Mouse (Mus musculus): ENCODE results near the gene Dnah7c.
"Not testable (repeated sequence)": the region's sequence is repeated elsewhere in the genome, so short reads cannot be mapped to it uniquely, and the experiment has no call there.

Dnah7c gene

DNA sequence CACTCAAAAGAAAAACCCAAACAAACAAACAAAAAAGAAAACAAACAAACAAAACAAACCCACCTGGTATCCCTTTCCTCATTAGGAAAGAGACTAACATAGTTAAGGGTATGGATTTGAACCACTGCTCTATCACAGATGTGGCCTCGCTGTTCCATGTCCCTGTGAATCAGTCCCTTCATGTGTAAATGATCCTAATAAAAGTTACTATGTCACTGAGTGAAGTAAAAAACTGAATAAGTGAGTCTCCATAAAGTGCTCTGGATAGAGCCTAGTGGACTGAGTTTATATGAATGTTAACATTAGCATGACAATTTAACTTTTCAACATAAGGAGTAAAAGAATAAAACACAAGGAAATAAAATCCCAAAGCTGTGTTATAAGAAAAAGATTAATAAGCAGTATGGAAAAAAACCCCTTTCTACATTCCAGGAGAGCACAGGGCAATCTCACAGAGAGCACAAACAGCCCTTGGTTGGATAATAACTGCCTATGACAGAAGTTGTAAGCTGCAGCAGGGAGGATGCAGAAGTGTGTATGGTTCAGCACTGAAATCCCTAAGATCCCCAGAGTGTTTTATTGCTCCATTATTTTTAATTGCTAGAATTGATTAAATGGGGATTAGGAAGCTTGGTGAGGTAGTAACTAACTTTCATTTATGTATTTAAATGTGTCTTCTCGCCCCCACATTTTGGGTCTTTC is 308.2 kb downstream of the Dnah7c start:
- DNase-seq: not testable (repeated sequence)

- DNase-seq: not testable (repeated sequence)
Measured at GRCm38 (mm10) chr1:46734455-46734854, 309.1 kb downstream of the Dnah7c start.

GRCm38 (mm10) chr1:46764600-46764999 is 339.2 kb downstream of the Dnah7c start:
- not testable (repeated sequence) for DNase-seq

GRCm38 (mm10) chr1:46769318-46769717 is 343.9 kb downstream of the Dnah7c start:
- peak; percentile 26 for DNase-seq

DNA sequence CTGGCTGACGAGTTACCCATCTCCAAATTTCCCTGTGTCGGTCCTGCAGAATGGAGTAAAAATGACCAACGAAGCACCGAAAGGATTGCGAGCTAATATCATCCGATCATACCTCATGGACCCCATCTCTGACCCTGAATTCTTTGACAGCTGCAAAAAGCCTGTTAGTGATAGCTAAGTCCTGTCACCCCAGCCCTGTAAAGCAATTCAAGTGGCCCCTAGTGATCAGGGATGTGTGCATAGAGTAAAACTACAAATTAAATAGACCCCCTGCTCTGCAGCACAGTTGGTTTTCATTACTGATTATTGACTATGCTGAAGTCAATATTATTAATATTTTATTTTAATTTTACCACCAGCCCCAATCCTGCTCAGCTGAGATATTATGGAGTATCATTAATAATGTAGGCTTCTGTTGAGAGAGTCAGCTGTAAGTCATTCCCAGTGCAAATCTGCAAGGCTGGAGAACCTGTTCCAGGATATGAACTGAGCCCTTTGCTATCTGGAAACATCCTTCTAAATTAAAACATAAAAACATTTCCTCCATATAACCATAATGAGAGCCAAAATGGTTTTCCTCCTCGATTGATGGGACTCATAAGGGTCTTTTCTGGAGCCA is 344.8 kb downstream of the Dnah7c start:
- not testable (repeated sequence) for DNase-seq

DNA sequence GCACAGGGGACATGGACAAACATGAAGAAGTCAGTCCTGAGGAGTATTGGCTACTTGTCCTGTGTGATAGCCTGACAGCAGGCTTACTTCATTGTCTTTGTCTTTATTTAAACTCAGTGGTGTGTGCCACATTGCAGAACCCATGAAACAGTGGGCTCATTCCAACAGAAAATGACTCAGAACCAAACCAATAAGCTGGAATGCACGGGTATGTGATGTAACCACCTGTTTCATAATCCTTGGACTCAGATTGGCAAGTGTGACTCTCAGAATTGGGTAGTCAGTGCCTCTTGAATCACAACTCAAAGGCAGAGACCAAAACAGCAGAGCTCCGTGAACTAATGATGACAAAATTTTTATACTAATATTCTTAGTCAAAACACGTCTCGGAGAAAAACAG is 356.8 kb downstream of the Dnah7c start:
- DNase-seq: peak; percentile 1

GRCm38 (mm10) chr1:46805074-46805473 is 379.7 kb downstream of the Dnah7c start:
- DNase-seq: no peak

- not testable (repeated sequence) for DNase-seq
Measured at GRCm38 (mm10) chr1:46808630-46809029, 383.2 kb downstream of the Dnah7c start.

DNA sequence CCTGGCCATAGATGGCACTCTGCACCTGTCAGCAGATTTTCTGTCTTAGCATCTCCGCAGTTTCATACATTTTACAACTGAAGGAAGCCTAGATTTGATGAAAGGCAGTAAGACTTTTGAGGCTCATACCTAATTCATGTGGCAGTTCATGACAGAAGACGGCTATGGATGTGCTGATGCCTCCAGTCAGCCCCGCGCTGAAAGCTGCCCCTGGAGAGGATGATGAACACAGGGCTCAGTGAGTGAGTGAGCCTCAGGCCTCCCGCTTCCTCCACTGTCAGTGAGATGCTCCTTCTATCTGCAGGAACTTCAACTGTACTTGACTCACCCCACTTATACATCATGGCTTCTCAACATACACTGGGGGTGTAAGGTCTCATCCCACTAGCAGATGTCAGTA is 392.5 kb downstream of the Dnah7c start:
- no peak for DNase-seq

DNA sequence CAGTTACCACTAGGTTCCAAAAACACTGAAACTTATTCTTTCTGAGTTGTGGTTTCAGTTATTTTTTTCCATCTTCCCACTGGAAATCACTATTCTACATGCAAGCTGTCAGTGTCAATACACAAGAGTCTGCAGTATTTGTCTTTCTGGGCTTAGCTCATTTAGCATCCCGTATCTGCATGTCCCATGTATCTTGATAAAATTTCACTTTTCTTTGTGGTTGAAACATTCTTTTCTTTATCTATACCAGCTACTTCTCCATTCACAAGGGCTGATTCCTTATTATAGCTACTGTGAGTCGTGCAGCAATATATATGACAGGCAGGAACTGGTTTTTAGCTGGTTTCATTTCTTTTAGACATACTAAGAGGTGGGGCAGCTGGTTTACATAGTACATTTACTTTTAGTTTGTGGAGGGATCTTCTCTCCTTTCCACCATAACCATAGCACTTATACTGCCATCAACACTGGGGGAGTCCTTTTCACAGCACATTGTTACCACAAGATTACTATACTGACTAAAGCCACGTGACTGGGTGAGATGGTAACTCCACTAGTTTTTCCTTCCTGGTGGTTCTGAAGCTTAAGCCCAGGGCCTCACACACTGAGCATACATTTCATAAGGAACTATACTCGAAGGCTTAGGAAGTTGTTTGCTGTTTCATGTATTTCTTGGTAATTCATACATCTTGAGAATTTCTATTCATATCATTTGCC is 397.0 kb downstream of the Dnah7c start:
- no peak for DNase-seq

DNA sequence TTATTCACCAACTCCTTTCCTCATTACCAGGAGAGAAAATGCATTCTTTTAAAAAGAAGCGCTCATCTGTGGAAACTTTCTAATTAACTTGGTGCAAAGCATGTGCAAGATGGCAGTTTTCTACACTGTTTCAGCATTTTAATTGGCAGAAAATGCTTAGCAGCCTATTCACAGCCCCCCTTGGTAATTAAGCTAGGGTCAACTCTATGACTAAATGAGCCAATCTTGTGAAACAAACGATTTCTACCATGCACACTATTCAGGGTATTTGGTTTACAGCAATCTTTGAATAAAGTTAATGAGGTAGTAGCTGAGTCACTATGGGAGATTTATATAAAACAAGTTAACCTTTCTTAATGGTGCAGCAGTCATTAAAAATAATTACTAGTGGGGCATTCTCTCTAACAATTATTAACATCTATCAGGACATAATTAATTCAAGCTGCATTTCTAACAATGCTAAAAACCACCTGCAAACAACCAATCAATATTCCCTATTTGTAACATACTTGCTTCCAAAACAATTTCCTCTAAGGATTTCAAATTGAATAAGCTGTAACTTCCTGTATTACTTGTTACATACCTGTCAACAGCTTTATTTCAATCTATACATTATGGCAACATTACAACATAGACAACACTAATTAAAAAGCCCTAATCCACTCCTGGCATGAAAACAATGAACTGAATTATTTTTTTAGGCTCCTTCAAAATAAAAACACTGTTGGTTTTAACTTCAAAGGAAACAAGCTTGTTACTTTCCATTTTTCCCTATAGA is 404.9 kb downstream of the Dnah7c start:
- DNase-seq: no peak

GRCm38 (mm10) chr1:46831927-46832326 is 406.5 kb downstream of the Dnah7c start:
- peak; percentile 41 for DNase-seq

DNA sequence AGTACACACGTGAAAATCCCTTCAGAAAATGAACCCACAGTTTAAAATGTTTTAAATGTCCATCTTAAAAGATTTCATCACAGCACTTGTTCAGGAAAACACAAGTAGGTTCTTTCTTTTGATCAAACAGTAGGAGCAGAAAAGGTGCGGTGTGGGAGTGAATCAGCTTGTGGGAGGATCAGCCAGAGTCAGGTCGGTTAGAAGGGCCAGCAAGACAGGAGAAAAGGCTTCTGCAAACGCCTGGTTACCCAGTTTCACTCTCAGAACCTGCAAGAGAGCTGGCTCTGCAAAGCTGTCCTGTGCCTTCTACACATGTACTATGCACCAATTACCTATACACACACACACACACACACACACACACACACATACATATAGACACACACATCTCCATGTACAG is 418.0 kb downstream of the Dnah7c start:
- DNase-seq: peak; percentile 38

DNA sequence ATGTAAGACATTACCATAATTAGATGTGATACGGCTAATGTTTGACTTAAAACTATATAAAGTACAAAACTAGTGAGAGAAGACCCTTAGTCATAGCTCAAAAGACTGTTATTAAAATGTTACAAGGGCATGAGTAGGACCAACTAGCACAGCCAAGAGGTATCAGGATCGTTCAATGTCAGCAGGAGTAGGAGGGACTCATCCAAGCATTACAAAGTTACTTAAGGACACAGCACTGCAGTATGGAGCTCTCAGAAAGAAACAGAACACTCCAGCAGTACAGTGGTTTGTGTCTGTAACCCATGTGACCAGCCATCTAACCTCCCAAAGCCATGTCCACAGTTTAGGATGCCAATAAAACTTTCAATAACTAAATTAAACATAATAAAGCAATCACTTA is 418.9 kb downstream of the Dnah7c start:
- no peak for DNase-seq

- no peak for DNase-seq
Measured at GRCm38 (mm10) chr1:46845221-46845620, 419.8 kb downstream of the Dnah7c start.

- peak; percentile 95 for DNase-seq
Measured at GRCm38 (mm10) chr1:46849758-46850157, 424.4 kb downstream of the Dnah7c start.

- DNase-seq: no peak
Measured at GRCm38 (mm10) chr1:46851586-46851985, 426.2 kb downstream of the Dnah7c start.

DNA sequence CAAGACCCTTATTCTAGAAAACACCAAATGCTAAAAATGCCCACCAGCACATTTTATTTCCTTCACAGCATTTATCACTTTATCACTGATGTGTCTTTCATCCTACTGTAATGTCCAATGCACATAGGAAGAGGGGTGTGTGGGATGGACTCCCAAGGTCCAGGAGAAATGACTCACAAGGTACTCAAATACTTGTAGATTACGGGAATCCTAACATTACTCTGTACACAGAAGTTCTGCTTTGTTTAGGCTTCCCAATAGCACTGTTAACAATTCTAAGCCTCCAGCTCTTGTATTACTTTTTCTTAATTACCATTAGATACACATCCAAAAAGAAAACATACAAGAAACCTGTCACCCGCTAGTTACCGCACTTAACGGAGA is 426.8 kb downstream of the Dnah7c start:
- DNase-seq: no peak

GRCm38 (mm10) chr1:46852600-46853272 is 427.3 kb downstream of the Dnah7c start:
- DNase-seq: peak; percentile 78

DNA sequence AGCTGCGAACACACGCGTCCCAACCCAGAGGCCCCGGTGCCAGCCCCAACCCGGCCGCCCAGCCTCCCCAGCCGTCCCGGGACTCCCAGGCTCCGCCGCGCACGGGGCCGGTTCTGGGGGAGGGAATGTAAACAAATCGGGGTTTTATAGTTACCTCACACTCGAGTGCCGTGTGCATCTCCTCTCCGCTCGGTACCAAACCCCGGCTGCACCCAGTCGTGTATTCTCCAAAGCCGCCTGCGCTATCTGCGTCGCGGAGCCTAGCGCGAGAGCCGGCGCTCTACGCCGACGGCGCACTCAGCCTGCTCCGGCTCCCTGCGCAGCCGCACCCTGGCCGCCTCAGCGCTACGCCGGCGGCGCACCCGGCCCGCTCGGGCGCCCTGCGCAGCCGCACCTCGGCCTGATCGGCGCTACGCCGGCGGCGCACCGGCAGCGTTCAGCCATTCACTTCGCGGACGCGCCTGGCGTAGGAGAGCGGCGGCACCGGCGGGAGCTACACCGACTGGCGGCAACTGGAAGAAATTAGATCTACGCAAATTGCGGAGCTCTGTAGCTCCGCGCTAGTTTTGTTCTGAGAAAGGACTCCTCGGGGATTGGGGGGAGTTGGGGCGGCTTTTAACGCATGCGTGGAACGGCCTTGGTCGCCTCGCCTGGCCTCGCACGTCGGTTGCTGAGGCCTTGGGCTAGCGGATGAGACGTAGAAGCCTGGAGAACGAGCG is 428.1 kb downstream of the Dnah7c start:
- DNase-seq: peak; percentile 97

DNA sequence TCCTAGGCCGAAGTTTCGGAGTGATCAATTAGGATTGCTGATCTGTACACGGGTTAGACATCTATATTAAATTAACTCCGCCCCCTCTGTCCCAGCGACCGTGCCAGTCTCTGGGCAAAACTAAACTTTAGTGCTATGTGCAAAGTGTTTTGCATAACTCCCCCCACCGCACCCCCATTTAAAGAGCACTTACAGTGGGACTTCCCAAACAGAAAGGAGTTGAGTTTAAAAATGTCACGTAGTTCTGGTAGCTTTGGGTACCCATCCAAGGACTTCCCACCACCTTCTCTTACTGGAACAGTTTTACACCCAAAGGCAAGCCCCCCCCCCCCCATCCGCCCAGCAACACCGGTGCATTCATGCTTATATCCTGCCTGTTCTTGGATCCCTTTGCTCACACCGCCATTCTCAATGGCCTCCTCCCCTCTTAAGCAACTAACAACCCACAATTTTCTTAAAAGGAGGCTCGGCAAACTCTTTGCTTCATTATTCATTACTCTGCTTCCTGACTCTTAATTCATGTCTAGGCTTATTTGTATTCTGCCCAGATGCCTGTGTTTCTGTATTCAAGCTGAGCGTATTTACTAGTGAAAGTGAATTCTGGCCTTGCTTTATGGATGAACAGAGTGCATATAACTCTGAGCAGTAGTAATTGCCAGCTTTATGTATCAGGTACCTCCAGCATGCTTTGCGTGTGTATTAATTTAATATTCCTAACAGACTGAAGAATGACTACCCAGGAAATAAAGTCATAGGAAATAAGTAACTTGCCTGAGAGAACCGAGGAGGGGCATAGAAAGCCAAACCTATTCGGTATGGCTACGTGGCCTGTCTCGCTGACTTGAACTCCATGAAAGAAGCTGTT is 428.9 kb downstream of the Dnah7c start:
- peak; percentile 94 for DNase-seq

All from lung, postnatal 36 days (tissue).